Mouse (Mus musculus) skeletal muscle tissue, adult 2 months (tissue): ENCODE measurements at regions not wholly inside any gene's neighbourhood (a gene's known extent, or its start where the extent isn't known, plus 50 kb on each side); places are given as distances from the start of the nearest gene placed in this dataset.

Experiments used
- DNase-seq: peaks from one replicate; pipeline ENCODE4 v3.0.0-alpha.2; 2012; ENCODE audit warnings: low read depth, low spot score

DNA sequence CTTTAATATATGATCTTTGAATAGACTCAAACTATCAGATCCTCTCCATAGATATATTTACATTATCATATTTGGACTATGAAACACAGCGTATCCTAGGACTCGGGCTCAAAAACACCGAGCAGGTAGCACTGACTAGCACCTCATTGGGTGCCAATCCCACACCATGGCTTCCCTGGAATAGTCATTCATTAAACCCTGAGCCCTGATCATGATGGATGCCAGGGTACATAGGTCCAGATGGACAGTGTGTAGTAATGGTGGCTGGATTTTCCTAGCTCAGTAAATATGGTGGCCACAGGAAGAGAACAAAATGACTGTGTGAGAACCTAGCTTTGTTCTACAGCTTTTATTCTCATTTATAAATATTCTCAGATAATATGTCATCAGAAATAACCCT, 390.1 kb upstream of the Nr2f2 start:
- no peak for DNase-seq

DNA sequence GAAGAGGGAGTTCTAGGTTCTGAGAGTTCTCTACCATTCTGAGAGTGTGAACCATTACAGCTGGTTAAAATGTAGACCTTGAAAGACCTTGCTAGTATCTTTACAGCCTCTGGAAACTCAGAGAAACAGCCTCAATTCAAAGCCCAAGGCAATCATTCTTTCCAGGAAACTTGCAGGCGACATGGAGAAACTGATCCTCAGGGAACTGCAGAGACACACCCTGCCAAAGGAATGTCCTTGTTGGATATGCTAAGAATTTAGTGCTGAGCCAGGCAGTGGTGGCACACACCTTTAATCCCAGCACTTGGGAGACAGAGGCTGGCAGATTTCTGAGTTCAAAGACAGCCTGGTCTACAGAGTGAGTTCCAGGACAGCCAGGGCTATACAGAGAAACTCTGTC, 388.3 kb upstream of the Nr2f2 start:
- DNase-seq = no peak

DNA sequence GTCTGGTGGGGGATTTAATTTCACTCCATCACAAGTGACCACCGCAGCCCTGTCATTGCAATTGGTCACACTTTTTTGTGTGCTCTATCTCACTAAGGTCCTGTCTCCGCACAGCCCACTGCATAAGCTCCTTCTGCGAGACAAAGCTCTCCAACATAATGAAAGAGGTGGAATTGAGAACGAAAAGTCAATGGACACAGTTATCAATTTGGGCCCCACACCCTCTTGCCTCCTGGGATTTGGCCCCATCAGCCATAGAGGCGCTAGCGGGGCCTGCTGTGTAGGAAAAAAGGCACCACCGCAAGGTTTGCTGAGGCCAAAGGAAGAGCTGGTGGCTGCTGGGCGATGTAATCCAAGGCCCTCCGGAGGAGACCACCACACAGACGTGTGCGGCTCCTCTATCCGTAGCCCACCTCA, 386.3 kb upstream of the Nr2f2 start:
- no peak for DNase-seq

DNA sequence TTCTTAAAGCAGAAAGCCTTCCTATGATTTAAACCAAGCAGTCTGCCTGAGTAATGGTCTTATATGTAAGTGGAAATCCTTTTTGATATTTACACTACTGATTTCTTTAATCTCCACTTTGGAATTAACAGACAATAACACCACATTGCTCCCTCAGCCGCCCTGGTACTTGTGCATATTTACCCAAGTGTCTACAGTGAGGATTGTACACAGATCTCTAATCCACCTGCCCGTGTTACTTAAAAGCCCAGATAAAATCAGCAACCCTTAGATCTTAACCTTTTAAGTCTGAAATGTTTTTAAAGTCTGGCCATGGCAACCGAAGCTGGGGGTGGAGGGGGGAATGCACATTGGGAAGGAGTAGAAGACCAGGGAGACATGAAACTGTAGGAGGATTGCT, 382.3 kb upstream of the Nr2f2 start:
- no peak for DNase-seq

DNA sequence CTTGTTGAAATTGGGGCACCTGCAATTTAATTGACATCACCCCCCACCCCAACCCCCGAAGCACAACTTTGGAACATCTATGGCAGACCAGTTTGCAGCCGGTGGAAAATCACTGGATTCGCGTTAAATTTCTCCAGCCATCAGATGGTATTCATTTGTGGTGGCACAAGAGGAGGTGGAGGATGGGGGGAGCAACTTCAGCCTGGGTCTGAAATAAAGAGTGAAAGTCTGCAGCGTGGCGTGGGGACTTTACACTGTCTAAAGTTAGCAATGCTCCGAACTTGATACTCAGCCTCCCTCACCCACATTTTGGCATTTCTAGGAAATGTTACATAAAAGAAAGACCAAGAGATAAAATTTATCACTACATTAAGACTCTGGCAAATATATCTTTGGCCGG, 381.8 kb upstream of the Nr2f2 start:
- DNase-seq = no peak

DNA sequence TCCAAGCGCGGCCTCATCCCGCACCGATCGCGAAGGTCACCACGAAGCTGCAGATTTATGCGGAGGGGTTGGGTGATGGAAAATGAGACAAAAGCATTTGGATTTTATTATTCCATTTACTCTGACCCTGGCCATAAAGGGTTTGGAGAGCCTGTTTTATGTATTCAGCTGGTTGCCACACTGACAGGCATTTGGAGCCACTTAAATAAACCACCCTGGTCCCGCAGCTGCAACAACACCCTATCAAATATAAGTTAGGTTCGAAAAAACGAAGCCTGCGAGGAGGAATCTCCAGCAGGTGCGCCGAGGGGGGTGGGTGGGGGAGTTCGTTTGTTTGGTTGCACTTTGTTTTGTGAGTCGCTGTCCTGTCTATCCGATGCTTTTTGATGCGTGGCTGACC, 377.8 kb upstream of the Nr2f2 start:
- DNase-seq = no peak

DNA sequence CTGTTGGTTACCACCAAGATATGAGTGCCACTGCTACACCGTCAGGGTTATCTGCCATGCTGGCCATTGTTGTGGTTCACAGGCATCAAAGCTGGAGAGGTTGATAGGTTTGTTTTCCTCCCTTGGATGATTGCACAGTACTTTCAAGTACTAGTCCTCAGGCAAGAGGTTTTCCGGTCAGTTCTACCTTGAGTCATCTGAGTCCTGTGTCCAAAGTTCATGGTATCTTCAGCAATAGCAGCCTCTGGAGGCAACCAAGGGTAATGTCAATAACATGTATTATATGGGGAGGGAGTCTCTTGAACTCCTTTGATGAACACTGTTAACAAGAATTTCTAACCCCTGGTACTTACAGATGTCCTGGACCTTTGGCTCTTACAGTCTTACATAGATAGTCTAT, 369.1 kb upstream of the Nr2f2 start:
- no peak for DNase-seq

DNA sequence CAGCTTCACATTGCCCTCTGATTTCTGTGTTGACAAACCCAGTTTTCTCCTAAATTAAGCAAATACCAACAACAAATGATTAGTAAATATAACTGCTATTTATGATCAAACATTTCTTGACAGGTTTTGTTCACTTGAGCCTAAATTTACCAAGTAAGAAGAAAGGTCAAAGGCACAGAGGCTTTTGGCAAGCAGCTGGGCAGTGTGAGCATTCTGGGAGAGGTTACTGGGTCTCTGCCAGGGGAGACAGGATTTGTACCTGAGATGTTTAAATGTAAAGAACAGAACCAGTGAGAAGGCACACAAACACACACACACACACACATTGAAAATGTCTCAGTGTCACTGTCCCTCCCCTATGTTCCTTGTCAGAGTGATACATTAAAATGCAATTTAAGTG, 367.0 kb upstream of the Nr2f2 start:
- DNase-seq = no peak

DNA sequence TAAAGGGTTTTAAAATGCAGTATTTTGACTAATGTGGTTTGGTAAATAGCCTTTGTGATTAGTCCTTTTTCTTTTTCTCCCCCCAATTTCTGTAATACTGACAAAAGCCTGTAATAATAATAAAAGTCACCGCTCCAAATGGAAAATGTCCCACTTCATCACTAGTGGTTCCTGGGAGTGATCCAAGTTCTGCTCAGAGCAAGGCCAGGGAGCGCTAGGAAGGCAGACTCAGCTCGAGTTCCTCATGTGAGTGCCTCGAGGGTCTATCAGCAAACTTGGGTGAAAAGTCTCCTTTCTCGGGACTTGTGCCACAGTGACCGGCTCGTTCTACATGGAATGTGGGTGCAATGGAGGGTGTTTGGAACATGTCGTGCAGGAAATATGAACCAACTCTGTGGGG, 363.4 kb upstream of the Nr2f2 start:
- no peak for DNase-seq

DNA sequence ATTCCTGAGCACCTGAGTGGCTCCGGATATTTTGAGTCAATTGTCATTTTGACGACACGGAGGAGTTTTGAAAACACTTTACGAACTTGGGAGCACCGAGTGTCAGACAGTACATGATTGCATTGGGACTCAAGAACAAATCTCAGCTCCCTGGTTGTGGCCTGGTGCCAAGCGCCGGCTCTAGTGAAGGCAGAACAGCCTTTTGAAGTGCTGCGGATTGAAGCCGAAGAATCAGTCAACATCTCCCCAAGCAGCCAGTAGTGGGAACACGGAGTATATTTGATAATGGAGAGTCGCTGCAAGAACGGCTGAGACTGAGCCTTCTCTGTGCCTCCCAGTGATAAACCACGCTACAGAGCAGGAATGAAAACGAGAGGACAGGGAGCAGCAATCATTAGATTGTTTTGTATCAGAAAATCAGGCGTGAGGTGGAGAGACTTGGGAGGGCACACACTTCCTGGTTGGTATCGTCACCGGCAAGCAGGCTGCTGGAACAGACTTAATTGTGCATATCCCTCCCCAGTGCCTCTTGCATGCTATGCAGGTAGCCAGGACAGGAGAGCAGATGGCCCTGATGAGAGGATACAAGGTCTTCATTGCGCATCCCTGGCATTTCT, 351.7 kb upstream of the Nr2f2 start:
- no peak for DNase-seq

DNA sequence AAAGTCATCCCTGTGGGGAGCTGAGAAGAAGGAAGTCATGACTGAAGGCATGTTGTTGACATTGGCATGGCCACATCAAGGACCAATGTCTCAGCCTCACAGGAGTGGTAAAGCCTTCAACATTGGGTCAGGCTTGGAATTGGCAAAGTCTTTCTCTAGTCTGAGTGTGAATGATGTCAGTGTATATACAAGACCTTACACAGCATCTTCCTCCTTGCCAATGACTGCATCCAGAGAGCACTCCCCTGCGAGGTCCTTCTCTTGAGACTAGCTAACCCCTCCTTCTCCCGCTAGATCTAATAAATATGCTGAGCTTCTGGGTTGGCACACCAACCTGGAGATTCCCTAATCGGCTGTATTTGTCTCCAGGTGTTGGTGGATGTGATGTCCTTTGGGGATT, 351.1 kb upstream of the Nr2f2 start:
- no peak for DNase-seq

DNA sequence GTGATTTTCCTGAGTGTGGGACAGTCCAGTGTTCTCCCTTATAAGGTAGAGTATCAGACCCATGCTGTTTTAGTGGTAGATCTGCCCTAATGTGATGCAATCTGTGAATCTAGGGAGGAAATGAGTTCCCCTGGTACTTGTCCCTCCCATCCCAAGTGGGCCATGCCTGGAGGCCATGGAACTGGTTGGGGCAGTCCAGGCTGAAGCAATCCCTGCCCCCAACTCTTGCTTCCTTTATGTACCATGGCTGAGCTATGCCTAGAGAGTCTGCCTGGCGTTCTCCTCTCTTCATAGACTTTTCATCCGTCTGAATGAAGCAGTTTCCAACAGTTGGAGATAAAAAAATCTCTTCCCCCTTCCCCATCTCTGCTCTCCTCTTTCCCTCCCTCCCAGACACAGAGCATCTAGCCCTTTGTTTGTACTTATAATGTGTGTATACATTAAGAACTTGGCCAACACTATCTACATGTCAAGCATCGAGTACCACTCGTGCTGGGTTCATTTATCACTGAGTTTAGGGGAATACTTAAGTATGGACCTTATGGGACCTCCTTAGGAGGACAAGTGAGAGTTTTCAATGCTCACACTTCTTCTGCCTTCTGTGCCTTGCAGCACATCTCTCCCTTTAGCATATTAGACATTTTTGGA, 350.4 kb upstream of the Nr2f2 start:
- DNase-seq = no peak

DNA sequence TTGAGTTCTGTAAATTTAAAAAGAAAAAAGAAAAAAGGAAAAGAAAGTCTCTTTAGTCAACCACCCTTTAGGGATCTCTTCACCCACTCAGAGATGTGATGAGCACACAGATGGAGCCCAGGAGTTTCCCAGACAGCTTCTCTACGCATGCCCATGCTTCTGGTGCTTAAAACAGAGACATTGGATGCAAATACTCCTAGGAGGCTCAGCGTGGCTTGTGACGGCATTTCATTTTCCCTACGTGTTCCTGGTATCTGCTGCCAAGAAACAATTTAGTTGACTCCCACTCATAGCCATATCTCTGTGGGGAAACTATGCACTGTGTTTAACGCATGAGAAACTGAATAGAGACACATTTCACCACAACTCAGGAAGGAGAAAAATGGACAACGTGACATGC, 345.6 kb upstream of the Nr2f2 start:
- DNase-seq = no peak

DNA sequence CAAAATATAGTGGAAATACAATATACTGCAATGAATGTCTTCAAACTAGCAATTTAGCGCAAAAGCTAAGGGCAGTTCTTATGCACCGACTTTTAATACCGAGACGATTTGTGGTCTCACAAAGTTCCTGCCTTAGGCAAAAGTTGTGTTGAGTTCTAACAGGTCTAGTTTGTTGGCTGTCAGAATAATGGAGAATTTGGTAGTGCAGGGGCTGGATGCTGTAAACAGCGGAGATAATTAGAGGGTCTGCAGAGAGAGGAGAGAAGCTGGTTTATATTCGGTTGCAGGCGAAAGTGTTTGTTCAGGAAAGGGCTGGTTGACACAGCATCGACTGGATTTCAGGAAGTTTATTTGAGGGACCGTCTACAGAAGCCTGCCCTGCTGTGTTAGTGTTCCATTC, 339.7 kb upstream of the Nr2f2 start:
- DNase-seq = no peak

DNA sequence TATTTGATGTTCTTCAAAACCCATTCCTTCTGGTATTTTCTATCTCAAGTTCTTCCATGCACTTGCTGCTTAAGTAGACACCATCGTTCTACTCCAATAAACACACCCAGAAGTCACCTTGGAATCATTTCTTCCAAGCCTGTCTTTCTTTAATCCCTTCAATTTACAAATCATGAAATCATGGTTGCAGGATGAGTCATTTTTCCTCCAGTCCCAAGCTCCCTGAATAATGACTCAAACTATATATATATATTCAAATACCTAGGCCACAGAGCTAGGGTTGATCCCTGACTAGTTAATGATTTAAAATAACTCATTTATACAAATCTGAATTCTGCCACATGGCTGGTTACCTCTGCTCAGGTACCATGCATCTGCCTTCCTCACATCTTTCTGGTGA, 337.2 kb upstream of the Nr2f2 start:
- DNase-seq = no peak

DNA sequence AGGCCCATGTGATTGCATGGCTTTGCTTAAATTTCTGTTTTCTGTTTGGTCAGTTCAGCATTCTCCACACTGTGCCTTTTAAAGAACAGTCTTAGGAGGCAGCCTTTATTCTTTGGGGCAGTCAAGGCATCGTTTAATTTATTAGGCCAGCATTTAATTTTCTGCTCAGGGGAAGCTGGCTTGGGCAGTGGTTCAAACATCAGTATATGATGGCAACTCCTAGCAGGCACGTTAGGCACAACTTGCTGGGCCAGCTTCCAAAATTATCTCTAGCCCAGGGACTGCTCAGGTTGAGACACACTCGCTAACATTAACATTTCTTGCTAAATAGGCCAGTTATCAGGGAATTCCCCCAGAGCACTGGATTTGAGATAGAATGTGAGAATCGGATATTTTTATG, 333.9 kb upstream of the Nr2f2 start:
- DNase-seq = no peak

DNA sequence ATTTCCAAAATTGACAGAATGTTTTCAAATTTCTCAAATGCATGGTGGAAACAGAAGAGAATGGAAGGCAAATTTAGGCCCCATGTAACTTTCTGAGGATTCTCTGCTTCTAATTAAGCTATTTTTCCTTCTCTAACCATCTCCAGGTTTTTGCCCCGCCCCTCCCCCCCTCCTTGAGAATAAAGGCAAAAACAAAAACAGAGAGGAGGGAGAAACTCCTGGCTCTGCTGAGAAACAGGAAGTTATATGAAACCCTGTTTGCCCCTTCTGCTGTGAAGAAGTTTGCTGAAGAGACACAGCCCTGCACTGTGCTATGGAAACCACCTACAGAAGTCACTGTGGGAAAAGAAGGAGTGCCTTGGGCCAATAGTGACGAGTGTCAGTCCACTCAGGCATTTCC, 332.9 kb upstream of the Nr2f2 start:
- no peak for DNase-seq

DNA sequence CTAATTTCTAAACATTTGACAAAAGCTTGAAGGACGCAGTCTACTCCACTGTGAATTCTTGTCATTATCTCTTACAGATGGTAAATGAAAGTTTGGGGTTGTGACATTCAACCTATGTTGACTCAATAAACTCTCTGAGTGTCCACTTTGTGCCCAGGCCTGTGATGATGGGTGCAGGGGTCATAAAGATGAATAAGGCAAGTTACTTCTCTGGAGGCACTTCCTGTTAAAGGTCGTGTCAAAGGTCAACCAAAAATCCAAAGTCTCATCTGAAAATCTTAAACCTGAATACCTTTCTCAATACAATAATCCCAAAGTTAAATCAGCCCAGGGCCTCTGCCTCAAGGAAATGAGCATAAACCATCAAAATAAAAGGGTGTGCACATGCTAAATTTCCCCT, 332.5 kb upstream of the Nr2f2 start:
- DNase-seq = no peak

DNA sequence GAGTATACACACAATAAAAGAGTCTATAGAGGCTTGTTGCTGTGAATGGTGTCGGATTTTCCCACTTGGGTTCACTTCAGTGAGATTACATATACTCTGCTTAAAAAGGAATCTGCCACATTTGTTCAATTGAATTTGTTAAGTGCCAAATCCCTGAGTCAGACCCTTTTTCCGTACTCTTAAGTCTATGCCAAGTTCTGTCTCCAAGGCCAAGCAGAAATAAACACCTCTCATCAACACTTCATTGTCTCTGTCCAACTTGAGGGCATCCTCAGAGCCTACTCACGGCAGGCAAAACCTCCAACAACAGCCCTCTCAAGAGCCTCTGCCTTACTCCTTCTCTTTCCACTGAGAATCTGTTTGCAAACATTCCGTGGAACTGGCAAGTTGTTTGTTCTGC, 325.6 kb upstream of the Nr2f2 start:
- DNase-seq = no peak

DNA sequence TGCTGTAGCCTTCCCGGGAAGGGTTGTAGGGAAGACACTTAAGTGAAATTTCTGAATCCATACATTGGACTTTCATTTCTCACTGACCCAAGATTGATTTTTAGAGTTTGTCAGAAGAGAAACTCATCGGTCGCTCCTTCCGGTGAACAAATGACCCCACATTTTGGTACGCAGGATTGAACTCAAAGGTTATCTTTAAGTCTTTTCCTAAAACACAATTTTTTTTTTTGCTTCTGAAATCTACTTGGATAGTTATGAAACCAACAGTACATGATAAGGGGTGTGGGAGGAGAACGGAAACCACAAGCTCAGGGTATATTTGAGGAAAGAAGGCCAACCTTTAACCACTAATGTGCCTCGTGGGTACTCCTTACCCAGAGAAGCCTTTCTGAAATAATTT, 324.3 kb upstream of the Nr2f2 start:
- no peak for DNase-seq

DNA sequence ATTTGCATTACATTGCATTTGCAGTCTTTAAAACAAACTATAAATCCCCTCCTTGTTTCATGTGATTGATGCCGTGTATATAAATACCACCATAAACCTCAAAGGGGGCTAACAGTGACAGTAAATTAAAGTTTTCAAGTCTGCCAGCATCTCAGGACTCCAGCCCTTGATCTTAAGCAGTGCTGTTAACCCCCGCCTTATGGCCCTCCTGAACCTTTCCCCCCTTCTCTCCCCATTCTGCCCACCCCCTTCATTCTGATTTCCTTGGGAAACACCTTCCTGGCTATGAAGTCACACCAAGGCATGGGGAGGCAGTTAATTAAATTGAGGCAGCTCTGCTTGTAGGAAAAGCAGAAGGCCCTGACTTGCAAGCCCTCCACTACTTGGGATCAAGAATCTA, 302.5 kb upstream of the Nr2f2 start:
- no peak for DNase-seq

DNA sequence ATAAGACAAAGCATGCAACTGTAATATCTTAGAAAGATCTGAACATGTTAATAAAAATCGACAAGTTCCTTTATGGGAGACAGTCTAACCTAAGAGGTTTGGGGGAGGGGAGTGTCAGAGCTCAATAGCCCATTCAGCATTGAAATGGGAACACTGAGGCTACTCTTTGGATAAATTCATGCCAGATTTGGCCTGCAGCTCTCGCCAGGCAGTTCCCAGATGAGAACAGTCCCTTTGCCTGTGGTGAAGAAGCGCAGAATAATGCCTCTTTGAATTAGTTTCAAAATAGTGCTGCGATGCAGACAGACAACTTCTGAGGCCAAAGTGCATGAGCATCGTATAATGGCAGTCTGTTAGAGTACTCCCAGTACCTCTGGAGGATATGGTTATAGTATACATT, 293.6 kb upstream of the Nr2f2 start:
- no peak for DNase-seq

DNA sequence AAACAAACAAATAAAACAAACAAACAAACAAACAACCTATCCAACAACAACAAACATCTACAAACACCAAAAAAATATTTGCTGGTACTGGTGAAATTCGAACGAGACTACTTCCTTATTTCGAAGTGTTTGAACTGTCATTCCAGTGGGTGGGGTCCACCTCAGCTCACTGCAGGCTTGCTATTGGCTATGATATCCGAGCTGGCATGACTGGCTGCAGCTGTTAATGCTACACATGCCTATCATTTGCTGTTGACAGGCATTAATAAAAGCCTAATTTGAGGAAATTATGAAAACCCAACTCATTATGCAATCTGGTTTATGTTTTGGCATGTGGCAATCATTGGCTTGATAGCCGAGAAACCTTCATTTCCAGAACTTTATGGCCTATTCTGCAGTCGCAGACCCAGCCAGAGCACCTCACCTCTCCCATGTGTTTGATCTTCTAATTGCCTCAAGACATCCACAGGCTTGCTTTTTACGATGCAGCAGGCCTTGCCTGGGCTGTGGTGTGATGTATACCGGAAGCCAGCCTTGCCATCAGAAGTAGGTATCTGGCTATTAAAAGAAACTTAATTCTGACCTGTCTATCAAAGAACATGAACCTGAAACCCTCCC, 283.3 kb upstream of the Nr2f2 start:
- no peak for DNase-seq

DNA sequence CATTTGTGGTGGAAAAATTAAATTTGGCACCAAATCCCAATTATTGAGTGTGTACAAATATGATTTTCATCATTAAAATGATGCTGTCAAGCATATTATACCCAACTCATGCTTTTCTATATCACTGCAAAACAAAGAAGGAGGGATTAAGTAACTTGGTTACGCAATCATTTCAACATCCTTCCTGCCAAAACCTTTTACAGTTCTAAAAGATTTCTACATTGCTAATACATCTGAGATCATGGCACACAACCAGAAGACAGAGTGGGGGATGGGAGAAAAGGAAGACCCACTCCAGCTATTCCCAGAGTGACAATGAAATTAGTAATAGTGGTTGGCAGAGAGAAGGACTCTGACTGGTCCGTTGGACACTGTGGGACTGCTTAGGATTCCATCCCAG, 280.3 kb upstream of the Nr2f2 start:
- DNase-seq = no peak
